Mouse (Mus musculus) brown adipose tissue, adult 24 weeks (tissue): ENCODE measurements around the gene Tmigd3. TPM values are rescaled to one million over a fixed set of nuclear protein-coding genes. Genes with fewer than 3 reads are reported as not detected.

Experiments
- H3K27ac ChIP-seq: fragments of 200-500 bp; replicated peaks from 2 replicates; pipeline ENCODE4 v1.5.1; 2012; ENCODE audit warnings: low read depth, mild to moderate bottlenecking, low read length
- H3K4me1 ChIP-seq: fragments of 200-500 bp; 2 replicates; pipeline ENCODE4 v1.6.1; 2012; ENCODE audit warnings: low read length, mixed read lengths; ENCODE audit not compliant: control insufficient read depth, insufficient read depth, insufficient read length
- H3K4me3 ChIP-seq: fragments of 200-500 bp; 2 replicates; pipeline ENCODE4 v1.5.1; 2012; ENCODE audit warnings: low read depth, mild to moderate bottlenecking, low read length, moderate library complexity; ENCODE audit not compliant: insufficient read depth
- polyA plus RNA-seq: library from polyadenylated mRNA; stranded (reverse); fragments of >200 nt; gene quantifications from 2 replicates; pipeline ENCODE4 v1.2.4, GENCODE M21; 2012; ENCODE audit not compliant: missing spikeins, insufficient read depth, insufficient read length

Gene Tmigd3
- polyA plus RNA-seq, 1 experiment = not detected

DNA sequence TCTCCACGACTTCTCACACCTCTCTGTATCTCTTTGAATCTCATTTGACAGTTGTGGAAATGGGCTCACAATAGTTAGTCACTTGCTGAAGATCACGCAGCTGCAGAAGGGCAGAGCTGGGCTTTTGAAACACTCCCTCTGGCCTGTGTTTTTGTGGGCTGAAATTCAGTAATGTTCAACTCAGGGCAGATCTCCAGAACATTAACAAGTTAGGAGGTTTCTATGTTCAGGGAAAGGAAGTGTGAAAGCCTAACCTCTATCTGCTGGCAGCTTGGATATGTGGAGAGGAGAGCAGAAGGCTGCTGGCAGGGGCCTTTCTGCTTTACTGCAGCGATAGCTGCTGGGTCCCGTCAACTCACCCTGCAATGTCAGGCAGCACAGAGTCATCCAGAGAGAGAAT, 19.5 kb downstream of the Tmigd3 start:
- H3K27ac ChIP-seq = 0 out of 2 replicates have a peak overlapping the region, but pooled peaks have one; percentile 19
- H3K4me1 ChIP-seq = peaks cover 29% of the 10 kb centered on the region
- no peak overlapping the region for H3K4me3 ChIP-seq

DNA sequence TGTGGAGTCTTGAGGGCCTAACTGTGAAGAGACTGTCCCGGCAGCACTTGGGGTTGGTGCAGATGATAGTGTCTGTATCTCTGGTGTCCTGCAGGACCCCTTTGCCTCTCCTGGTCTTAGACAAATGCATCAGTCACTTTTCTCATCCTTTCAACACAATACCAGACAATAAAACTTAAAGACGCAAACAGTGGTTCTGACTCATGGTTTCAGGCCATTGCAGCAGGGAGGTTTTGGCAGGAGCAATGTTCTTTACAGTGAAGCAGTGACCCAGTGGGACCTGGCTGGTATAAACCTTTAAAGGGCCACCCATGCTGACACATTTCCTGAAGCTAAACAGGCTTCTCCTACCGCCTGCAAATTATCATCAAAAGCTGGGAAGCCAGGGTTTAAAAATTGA, 20.4 kb downstream of the Tmigd3 start:
- Histone ChIP-seq H3K27ac (peak overlapping the region; percentile 91; the same call in 1 of the 2 replicates), H3K4me1 (peaks cover 29% of the 10 kb centered on the region), H3K4me3 (no peak overlapping the region)

DNA sequence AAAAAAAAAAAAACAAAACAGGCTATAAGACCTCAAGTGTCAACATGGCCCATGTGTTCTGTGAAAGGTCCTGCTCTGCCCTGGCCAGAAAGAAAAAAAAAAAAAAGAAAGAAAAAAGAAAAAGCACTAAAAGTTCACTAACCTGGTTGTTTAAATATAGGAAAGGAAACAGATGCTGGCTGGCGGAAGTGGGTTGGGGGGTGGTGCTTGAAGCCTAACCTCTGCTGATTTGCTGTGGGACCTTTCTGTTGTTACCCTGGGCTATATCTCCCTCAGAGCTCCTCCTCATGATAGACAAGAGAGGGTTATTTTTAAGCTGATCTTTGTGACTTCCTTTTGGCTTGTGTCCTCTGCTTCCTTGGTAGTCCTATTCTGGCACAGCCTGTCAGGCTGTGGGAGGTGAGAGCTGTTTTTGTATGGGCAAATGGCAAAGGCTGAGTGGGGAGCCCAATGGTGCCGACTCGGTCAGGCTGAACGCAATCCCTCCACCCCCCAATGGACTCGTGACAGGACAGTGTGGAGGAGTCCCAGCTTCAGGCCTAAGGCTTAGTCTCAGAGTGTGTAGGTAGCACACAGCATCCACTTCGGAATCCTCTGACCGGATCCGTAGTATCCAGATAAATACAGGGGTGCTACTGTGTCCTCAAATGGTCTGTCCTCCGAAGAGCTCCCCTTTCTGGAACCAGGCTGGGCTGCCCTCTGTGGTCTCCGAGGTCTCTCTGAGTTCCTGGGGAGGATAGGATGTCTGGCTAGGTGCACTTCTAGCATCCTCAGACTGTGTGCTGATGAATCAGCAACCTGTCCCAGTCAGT, 21.3 kb downstream of the Tmigd3 start:
- Histone ChIP-seq H3K4me3 (peak overlapping the region; percentile 9), H3K27ac (peak overlapping the region; percentile 91), H3K4me1 (peaks cover 29% of the 10 kb centered on the region)

DNA sequence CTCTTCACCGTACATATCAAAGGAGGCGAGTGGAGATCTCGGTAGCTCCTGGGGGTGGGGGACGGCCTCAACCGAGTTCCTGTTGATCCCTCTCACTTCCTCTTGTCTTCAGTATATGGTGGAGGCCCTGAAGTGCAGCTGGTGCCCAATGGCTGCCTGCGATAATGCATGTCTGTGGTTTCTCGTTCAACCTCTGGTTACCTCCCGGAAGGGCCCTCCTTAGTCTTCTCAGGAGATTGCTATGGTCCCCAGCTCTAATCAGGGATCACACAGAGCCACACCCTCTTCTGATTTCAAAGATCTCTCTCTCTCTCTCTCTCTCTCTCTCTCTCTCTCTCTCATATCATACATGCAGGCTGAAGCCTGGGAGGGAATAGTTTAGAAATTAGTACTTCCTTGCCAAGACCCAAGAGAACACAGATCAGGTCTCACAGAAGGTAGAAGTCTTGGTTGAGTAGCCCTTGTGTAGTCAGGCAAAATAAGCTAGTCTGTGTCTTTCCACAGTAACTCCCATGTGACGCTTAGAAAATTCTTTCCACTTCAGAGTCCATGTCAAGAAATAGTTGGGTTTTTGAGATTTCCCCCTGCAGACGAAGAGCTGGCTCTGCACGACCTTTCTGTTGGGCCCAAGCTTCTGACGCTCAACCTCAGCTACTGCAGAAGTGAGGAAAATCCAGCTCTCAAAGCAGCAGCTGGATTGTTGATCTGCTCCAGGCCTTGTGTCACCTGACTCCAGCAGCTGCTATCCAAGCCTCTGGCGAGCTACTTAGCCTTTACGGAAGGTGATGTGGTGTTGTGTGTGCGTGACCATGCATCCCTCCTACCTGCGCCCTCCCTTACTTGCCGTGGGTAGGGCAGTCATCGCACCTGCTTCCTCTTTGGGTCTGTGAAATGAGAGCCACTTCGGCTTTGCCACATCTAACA, 22.1 kb downstream of the Tmigd3 start:
- Histone ChIP-seq H3K4me3 (peak overlapping the region; percentile 9; the same call in 1 of the 2 replicates), H3K4me1 (peaks cover 29% of the 10 kb centered on the region), H3K27ac (peak overlapping the region; percentile 91)

DNA sequence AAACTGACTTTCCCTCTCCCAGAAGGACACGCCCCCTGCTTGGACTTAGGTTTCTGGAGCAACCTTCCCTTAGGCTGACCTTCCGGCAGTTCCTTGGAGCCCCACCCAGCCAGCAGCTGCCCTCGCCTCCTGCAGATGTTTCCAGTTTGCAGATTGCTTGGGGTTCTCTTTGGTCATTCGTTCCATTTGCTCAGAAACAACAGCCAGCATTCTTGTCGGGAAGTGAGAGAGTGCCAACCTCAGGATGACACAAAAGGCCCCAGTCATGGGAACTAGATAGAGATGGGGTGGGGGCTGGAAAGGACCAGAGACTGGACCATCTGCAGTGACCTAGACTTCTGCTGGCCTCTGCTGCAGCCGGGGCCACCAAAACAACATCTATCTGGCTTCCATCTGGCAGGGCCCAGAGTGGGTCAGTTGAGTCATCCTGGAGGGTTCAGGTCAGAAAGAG, 23.3 kb downstream of the Tmigd3 start:
- peaks cover 29% of the 10 kb centered on the region for H3K4me1 ChIP-seq
- peak overlapping the region; percentile 91 for H3K27ac ChIP-seq
- no peak overlapping the region for H3K4me3 ChIP-seq

DNA sequence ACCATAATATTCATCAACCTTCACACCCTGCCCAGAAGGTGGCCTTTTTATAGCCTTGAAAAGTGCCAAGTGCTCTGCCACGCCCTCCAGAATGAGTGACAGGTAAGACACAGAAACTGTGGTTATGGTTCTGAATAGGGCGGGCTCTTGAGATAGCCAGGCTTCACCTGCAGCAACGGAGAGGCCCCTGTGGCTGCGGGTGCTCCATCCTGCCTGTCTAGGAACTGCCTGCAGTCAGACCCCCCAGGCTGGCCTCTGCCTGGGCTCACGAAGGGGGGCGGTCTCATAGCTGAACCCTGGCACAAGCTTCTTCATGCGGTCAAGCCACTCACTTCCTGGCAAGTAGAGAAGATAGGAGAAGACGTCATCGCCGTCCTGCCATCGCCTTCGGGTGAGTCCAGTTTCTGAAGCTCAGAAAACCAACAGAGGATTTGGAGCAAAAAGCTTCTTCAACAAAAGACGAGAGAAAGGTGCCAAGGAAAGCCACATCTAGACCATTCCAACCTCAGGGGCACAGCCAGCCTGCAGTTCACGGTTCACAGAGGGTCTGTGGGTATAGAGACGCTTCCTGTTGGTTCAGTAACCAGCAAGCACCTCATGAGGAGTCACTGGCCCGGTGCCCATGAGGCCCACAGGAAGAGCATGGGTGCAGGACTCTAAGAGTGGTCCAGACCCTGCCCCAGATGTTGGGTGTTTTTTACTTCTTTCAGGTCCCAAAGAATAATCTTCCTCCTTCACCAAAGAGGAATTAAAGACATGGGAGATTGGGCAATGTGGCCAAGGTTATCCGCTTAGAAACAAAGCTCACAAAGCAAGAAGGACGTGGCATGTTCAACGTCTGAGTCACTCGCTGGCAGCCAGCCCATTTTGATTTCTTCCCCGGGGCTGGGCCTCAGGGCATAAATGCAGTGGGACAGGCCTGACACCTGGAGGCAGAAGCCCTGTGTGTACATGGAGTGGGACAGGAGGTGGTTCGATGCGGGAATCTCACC, 24.2 kb downstream of the Tmigd3 start:
- peak overlapping the region; percentile 91 for H3K27ac ChIP-seq
- peaks cover 29% of the 10 kb centered on the region for H3K4me1 ChIP-seq
- H3K4me3 ChIP-seq = no peak overlapping the region

DNA sequence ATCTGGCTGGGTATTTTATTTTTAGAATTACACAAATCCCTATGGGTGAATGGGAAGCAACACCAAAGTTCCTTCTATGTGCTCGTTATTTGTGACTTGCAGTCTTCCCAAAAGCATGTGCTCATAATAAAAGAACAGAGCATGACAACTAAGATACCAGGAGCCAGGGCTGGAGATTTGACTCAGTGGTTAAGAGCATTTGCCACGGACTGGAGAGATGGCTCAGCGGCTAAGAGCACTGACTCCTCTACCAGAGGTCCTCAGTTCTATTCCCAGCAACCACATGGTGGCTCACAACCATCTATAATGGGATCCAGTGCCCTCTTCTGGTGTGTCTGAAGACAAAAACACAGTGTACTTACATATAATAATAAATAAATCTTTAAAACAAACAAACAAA, 26.1 kb downstream of the Tmigd3 start:
- peaks cover 24% of the 10 kb centered on the region for H3K4me1 ChIP-seq
- H3K27ac ChIP-seq = no peak overlapping the region

DNA sequence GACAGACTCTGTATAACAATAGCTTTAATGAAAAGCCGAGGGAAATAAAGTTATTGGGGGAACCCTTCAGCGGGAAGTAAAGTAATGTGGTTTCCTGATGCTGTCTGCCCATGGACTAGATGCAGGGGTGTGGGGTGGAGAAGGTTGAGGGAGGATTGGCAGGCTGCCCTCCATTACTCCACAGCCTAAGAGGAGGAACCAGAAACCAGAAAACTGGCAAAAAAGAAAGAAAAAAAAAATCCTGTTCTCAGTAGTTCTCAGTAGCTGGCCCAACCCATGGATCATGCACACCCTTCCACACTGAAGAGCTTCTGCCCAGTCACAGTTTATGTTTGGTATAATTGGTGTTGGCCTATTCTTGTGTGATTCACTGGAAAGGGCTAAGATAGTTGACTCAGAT, 27.6 kb downstream of the Tmigd3 start:
- peaks cover 17% of the 10 kb centered on the region for H3K4me1 ChIP-seq
- H3K27ac ChIP-seq = no peak overlapping the region
- no peak overlapping the region for H3K4me3 ChIP-seq

More for the DNA sequence above, 26.1 kb downstream of the Tmigd3 start:
- H3K4me3 ChIP-seq = no peak overlapping the region

DNA sequence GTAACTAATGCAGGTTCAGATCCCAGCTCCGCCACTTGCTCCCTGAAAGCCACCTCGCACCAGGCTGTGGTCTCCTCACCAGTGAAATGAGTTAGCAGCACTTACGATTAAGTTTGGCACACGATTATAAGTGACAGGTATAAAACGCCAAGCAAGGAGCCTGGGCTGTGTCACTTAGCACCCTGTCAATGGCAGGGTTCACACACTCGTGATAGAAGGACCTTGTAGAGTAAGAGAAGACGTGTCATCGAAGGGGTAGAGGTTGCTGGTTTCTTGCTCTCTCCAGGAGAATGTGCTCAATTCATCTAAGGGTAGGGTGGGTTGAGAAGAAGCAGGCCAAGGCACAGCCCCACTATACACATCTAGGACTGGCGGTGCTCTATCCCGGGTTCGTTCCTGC, 28.2 kb downstream of the Tmigd3 start:
- H3K27ac ChIP-seq = no peak overlapping the region
- H3K4me3 ChIP-seq = no peak overlapping the region
- peaks cover 13% of the 10 kb centered on the region for H3K4me1 ChIP-seq

DNA sequence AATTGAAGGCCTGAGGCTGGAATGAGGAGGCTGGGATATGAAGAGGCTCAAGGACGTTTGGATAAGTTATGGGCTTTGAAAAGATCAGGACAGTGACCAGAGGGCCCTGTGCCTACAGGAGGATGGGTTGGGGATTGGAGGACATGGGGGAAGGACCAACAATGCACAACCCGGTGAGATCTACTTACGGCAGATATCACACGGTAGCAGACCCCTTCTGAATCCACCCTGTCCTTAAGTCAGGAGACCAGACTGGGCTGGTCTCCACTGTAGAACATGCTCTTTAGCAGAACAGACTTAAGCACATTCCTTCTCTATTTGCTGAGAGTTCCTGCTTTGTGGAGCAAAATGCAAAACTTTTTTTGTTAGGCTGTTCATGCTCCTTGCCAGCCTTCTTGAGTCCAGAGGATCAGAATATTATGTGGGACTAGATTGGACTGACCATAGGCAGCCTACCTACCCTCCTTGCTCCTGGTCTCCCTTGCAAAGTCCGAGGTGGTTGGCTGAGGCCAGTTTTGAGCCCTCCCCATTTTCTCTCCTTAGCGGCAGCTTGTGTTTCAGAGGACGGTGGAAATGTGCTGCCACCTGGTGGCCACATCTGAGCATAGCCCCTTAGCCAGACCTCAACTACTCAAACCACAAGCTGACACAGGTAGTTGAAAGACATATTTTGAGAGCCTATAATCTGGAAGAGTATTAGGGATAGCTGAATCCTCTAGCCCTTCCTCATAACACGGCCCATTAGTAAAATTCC, 28.9 kb downstream of the Tmigd3 start:
- Histone ChIP-seq H3K27ac (no peak overlapping the region), H3K4me3 (no peak overlapping the region), H3K4me1 (peaks cover 6% of the 10 kb centered on the region)

DNA sequence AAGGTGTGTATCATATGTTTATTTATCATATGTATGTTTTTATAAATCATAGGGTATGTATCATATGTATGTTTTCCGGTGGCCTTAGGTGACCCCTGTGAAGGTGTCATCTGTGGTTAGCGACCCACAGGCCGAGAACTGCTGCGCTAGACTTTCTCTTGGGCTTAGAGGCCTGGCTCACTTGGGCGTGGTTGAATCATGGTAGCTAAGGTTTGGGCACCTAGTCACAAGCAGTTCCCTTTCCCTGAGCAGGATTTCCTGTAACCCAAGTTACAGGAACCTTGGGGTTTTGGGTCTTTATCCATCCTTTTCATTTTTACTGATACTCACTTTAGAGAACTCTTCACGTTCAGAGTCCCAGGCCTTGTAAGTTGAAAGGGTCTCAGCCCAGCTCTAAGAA, 29.6 kb downstream of the Tmigd3 start:
- Histone ChIP-seq H3K4me3 (no peak overlapping the region), H3K27ac (no peak overlapping the region; the same call in 1 of the 2 replicates), H3K4me1 (no peaks in the 10 kb centered on the region)

DNA sequence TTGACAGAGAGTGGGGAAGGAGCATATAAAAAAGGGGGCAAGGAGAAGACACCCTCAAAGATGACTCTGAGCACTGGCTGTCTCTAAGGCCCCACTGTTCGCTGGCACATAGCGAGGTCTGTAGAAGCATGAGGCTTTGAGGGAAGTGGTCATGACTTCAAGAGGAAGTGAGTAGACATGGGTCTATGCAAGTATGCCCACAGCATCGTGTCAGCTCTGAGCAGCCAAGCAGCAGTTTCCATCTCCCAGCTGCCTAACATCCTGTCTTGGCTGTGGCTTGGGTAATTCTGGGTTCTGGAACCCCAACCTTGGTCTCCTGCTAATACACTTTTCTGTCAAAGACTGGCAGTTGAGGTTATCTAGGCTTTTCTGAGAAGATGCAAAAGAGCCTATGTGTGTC, 30.0 kb downstream of the Tmigd3 start:
- Histone ChIP-seq H3K4me1 (no peaks in the 10 kb centered on the region), H3K27ac (no peak overlapping the region; the same call in 1 of the 2 replicates), H3K4me3 (no peak overlapping the region)

DNA sequence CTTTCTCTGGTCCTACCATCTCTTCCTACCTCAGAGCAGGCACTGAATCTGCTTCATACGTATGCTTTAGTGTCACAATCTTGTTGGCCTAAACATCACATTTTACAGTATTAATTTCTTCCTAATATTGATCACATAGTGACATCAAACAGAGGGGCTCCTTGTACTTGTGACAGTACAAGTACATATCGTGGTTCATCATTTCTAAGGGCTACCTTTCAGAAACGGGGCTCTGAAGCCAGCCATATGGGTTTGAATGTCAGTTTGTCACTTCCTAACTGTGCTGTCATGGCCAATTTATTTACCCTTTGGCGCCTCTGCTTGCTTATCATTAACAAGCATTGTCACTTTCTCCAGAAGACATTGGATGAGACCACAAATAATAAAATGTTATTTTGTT, 30.8 kb downstream of the Tmigd3 start:
- Histone ChIP-seq H3K4me3 (no peak overlapping the region), H3K27ac (no peak overlapping the region), H3K4me1 (no peaks in the 10 kb centered on the region)

DNA sequence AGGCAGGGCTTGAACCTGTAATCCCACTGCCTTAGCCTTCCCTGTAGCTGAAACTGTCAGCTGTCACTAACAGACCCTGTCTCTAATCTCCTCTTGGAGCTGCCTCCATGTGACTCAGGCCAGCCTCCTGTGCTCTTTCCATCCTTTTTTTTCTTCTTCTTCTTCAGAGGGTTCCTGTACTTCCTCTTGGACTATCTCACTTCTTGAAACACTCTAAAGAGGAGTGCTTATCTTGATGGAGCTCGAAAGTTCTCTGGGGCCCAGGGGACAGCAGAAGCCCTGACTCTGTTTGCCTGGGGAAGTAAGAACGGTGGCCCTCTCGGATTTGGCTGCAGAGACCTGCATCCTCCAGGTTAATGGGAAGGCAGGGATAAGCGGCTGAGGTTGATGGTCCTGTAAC, 33.5 kb downstream of the Tmigd3 start:
- Histone ChIP-seq H3K4me1 (no peaks in the 10 kb centered on the region), H3K27ac (no peak overlapping the region), H3K4me3 (no peak overlapping the region)
